Mouse (Mus musculus) heart, postnatal 0 days (tissue): Measurements from ENCODE around the gene Ms4a6c. TPM values are rescaled to one million over a fixed set of nuclear protein-coding genes. Genes with fewer than 3 reads are reported as not detected.
"Not testable (repeated sequence)": the region's sequence is repeated elsewhere in the genome, so short reads cannot be mapped to it uniquely, and the experiment has no call there.

Experiments used
- ATAC-seq: fragments of 200-750 bp; cut with Nextera tagmentation; 2 replicates; pipeline ENCODE4 v1.8.0; 2017; ENCODE audit warnings: low read depth, moderate number of reproducible peaks, moderate library complexity; ENCODE audit not compliant: insufficient read depth
- DNase-seq: peaks from one replicate; pipeline ENCODE4 v3.0.0-alpha.2; 2016; ENCODE audit warnings: low spot score
- H3K27ac ChIP-seq: fragments of 300-500 bp; sonication (generic); 2 replicates; pipeline ENCODE4 v1.5.1; 2014; ENCODE audit warnings: low read depth, mild to moderate bottlenecking
- H3K27me3 ChIP-seq: fragments of 300-500 bp; sonication (generic); 2 replicates; pipeline ENCODE4 v1.6.1; 2014; ENCODE audit warnings: low read length, mixed read lengths; ENCODE audit not compliant: control insufficient read depth, insufficient read depth
- H3K36me3 ChIP-seq: fragments of 300-500 bp; sonication (generic); replicated peaks from 2 replicates; pipeline ENCODE4 v1.6.1; 2014; ENCODE audit warnings: low read length, mixed read lengths; ENCODE audit not compliant: control insufficient read depth, insufficient read depth
- H3K4me1 ChIP-seq: fragments of 300-500 bp; sonication (generic); 2 replicates; pipeline ENCODE4 v1.6.1; 2014; ENCODE audit warnings: antibody characterized with exemption; ENCODE audit not compliant: control insufficient read depth, insufficient read depth
- H3K4me2 ChIP-seq: fragments of 300-500 bp; sonication (generic); 2 replicates; pipeline ENCODE4 v1.6.1; 2014; ENCODE audit warnings: low read depth, mild to moderate bottlenecking, low read length, moderate library complexity
- H3K4me3 ChIP-seq: fragments of 300-500 bp; sonication (generic); 2 replicates; pipeline ENCODE4 v1.5.1; 2014; ENCODE audit warnings: low read depth, low read length
- H3K9ac ChIP-seq: fragments of 300-500 bp; sonication (generic); replicated peaks from 2 replicates; pipeline ENCODE4 v1.6.1; 2014; ENCODE audit warnings: low read depth, low read length, mixed read lengths
- H3K9me3 ChIP-seq: fragments of 300-500 bp; sonication (generic); replicated peaks from 2 replicates; pipeline ENCODE4 v1.6.1; 2016; ENCODE audit warnings: low read length; ENCODE audit not compliant: control insufficient read depth
- CTCF ChIP-seq: IDR thresholded peaks from 2 replicates; pipeline ENCODE4 v1.5.1; 2016; ENCODE audit warnings: antibody characterized with exemption, control low read depth, low read depth
- EP300 ChIP-seq: IDR thresholded peaks from 2 replicates; pipeline ENCODE4 v1.6.1; 2016; ENCODE audit warnings: antibody characterized with exemption, low read depth
- WGBS: fragments of 180-500 bp; shearing (Covaris S2); extraction: QIAGEN DNeasy Blood & Tissue Kit; methylation state at CpG from one replicate; pipeline ENCODE4 v1.1.7; 2014; 5-methylcytosine and 5-hydroxymethylcytosine counted together
- polyA plus RNA-seq: library from polyadenylated mRNA; unstranded; fragments of >200 nt; fragmentation: Nextera tagmentation; extraction: Ambion mirVana; gene quantifications from 2 replicates; pipeline ENCODE4 v1.2.1, GENCODE M21; 2015
- total RNA-seq: library from RNA; depleted of rRNA; stranded (reverse); fragments of >200 nt; gene quantifications from 2 replicates; pipeline ENCODE4 v1.2.3, GENCODE M21; 2014; ENCODE audit warnings: low replicate concordance

Gene Ms4a6c
- total and polyA plus RNA-seq, 2 experiments from 2014 or later: 4.0 to 14.5 TPM

GRCm38 (mm10) chr19:11466471-11466870 is 2.7 kb upstream of the Ms4a6c start:
- Histone ChIP-seq H3K4me1 (no peaks in the 10 kb centered on the region), H3K4me3 (no peak overlapping the region), H3K4me2 (no peak overlapping the region), H3K27me3 (no peaks in the 10 kb centered on the region), H3K9ac (no peak overlapping the region), H3K36me3 (no peaks in the 10 kb centered on the region), H3K27ac (no peak overlapping the region), H3K9me3 (no peaks in the 10 kb centered on the region)
- DNase-seq (no peak), ATAC-seq (no peak)
- whole genome bisulfite sequencing: 61% methylated on average over 5 of the region's 5 CpGs
- no peak for TF ChIP-seq EP300
- TF ChIP-seq CTCF: no peak

- not testable (repeated sequence) for H3K27ac ChIP-seq, H3K4me1 ChIP-seq, H3K9me3 ChIP-seq, H3K36me3 ChIP-seq, H3K4me3 ChIP-seq, H3K4me2 ChIP-seq, H3K9ac ChIP-seq, H3K27me3 ChIP-seq, DNase-seq, ATAC-seq
- 39% methylated on average over 1 of the region's 1 CpGs for WGBS
These were observed 805 bp upstream of the Ms4a6c start for GRCm38 (mm10) chr19:11468361-11468760.

- Histone ChIP-seq H3K4me3 (no peak overlapping the region), H3K9ac (no peak overlapping the region), H3K9me3 (no peaks in the 10 kb centered on the region), H3K4me2 (no peak overlapping the region), H3K27ac (no peak overlapping the region), H3K4me1 (no peaks in the 10 kb centered on the region), H3K36me3 (no peaks in the 10 kb centered on the region), H3K27me3 (no peaks in the 10 kb centered on the region)
- WGBS: 75% methylated on average over 2 of the region's 2 CpGs
- ATAC-seq: no peak
- TF ChIP-seq EP300: no peak
- TF ChIP-seq CTCF: no peak
- DNase-seq: no peak
These were observed 10.5 kb downstream of the Ms4a6c start for GRCm38 (mm10) chr19:11479714-11480113.

- no peak overlapping the region for H3K27ac ChIP-seq
- no peak for ATAC-seq
- no peak for DNase-seq
- H3K27me3 ChIP-seq: no peaks in the 10 kb centered on the region
- WGBS: 76% methylated on average over 2 of the region's 2 CpGs
- H3K9me3 ChIP-seq: no peaks in the 10 kb centered on the region
- H3K4me1 ChIP-seq: no peaks in the 10 kb centered on the region
- TF ChIP-seq CTCF: no peak
- TF ChIP-seq EP300: no peak
- H3K4me2 ChIP-seq: no peak overlapping the region
- no peak overlapping the region for H3K4me3 ChIP-seq
- no peak overlapping the region for H3K9ac ChIP-seq
- no peaks in the 10 kb centered on the region for H3K36me3 ChIP-seq
These were observed 13.5 kb downstream of the Ms4a6c start for GRCm38 (mm10) chr19:11482684-11483083.

- H3K4me2 ChIP-seq: no peak overlapping the region
- no peak for DNase-seq
- no peak for ATAC-seq
These were observed 14.8 kb downstream of the Ms4a6c start for GRCm38 (mm10) chr19:11483941-11484340.

GRCm38 (mm10) chr19:11484388-11484787 is 15.2 kb downstream of the Ms4a6c start:
- no peak overlapping the region for H3K27ac ChIP-seq
- H3K9me3 ChIP-seq: no peaks in the 10 kb centered on the region
- H3K4me1 ChIP-seq: no peaks in the 10 kb centered on the region
- no peak overlapping the region for H3K4me3 ChIP-seq
- TF ChIP-seq EP300: no peak
- TF ChIP-seq CTCF: no peak
- no peak overlapping the region for H3K9ac ChIP-seq
- no peaks in the 10 kb centered on the region for H3K27me3 ChIP-seq
- no peaks in the 10 kb centered on the region for H3K36me3 ChIP-seq
- H3K4me2 ChIP-seq: no peak overlapping the region
- WGBS: 57% methylated on average over 3 of the region's 3 CpGs
- ATAC-seq: no peak
- DNase-seq: no peak

More at GRCm38 (mm10) chr19:11483941-11484340, 14.8 kb downstream of the Ms4a6c start:
- Histone ChIP-seq H3K36me3 (no peaks in the 10 kb centered on the region), H3K4me3 (no peak overlapping the region), H3K27me3 (no peaks in the 10 kb centered on the region), H3K4me1 (no peaks in the 10 kb centered on the region), H3K27ac (no peak overlapping the region), H3K9ac (no peak overlapping the region), H3K9me3 (no peaks in the 10 kb centered on the region)
- 63% methylated on average over 4 of the region's 4 CpGs for WGBS
- TF ChIP-seq CTCF: no peak
- no peak for TF ChIP-seq EP300
